Mouse (Mus musculus) ES-Bruce4 (cell line): ENCODE measurements at regions not wholly inside any gene's neighbourhood (a gene's known extent, or its start where the extent isn't known, plus 50 kb on each side); places are given as distances from the start of the nearest gene placed in this dataset.

Experiments used
- H3K27ac ChIP-seq: 2 replicates; pipeline ENCODE4 v1.5.1; 2012; ENCODE audit warnings: low read length, inconsistent platforms; ENCODE audit not compliant: insufficient read depth
- H3K27me3 ChIP-seq: 2 replicates; pipeline ENCODE4 v1.6.1; 2012; ENCODE audit warnings: mild to moderate bottlenecking, low read length, inconsistent platforms; ENCODE audit not compliant: control insufficient read depth, poor library complexity, insufficient read depth, severe bottlenecking
- H3K36me3 ChIP-seq: 2 replicates; pipeline ENCODE4 v1.6.1; 2012; ENCODE audit warnings: inconsistent platforms, mild to moderate bottlenecking, low read length, moderate library complexity; ENCODE audit not compliant: control insufficient read depth, poor library complexity, insufficient read depth, severe bottlenecking
- H3K4me1 ChIP-seq: one replicate; pipeline ENCODE4 v1.8.1; 2011; ENCODE audit warnings: low read length; ENCODE audit not compliant: control insufficient read depth, insufficient read depth
- H3K4me3 ChIP-seq: 2 replicates; pipeline ENCODE4 v1.5.1; 2011; ENCODE audit warnings: low read depth, mild to moderate bottlenecking, low read length
- H3K9ac ChIP-seq: 2 replicates; pipeline ENCODE4 v1.6.1; 2012; ENCODE audit warnings: low read depth, mild to moderate bottlenecking, inconsistent platforms; ENCODE audit not compliant: poor library complexity, severe bottlenecking
- H3K9me3 ChIP-seq: replicated peaks from 2 replicates; pipeline ENCODE4 v1.6.1; 2012; ENCODE audit warnings: mild to moderate bottlenecking, low read length, inconsistent platforms; ENCODE audit not compliant: control insufficient read depth, poor library complexity, insufficient read depth, severe bottlenecking
- CTCF ChIP-seq: IDR thresholded peaks from one replicate; pipeline ENCODE4 v1.8.1; 2011; ENCODE audit warnings: low read depth, low read length
- EP300 ChIP-seq: IDR thresholded peaks from 2 replicates; pipeline ENCODE4 v1.6.1; 2011; ENCODE audit warnings: low read depth, low read length; ENCODE audit not compliant: insufficient read depth
- POLR2A ChIP-seq: IDR thresholded peaks from one replicate; pipeline ENCODE4 v1.8.1; 2011; ENCODE audit warnings: low read length; ENCODE audit not compliant: insufficient read depth

GRCm38 (mm10) chr5:118381294-118381675, 136.3 kb downstream of the 2410131K14Rik start:
- Histone ChIP-seq H3K36me3 (no peaks in the 10 kb centered on the region), H3K27ac (peak overlapping the region; percentile 55), H3K4me3 (peak overlapping the region; percentile 84), H3K9me3 (no peaks in the 10 kb centered on the region), H3K4me1 (no peaks in the 10 kb centered on the region), H3K27me3 (no peaks in the 10 kb centered on the region), H3K9ac (peak overlapping the region; percentile 36; the same call in 1 of the 2 replicates)
- peak; percentile 28; the same call in 1 of the 2 replicates for TF ChIP-seq EP300
- TF ChIP-seq POLR2A = no peak
- no peak for TF ChIP-seq CTCF

- no peak overlapping the region for H3K9ac ChIP-seq
- no peaks in the 10 kb centered on the region for H3K4me1 ChIP-seq
- peaks cover 6% of the 10 kb centered on the region for H3K9me3 ChIP-seq
- no peaks in the 10 kb centered on the region for H3K27me3 ChIP-seq
- H3K27ac ChIP-seq = no peak overlapping the region
- H3K36me3 ChIP-seq = no peaks in the 10 kb centered on the region
- no peak for TF ChIP-seq CTCF
- TF ChIP-seq EP300 = no peak
- no peak for TF ChIP-seq POLR2A
- H3K4me3 ChIP-seq = no peak overlapping the region
Measured at GRCm38 (mm10) chr5:118386126-118386525, 141.1 kb downstream of the 2410131K14Rik start.

GRCm38 (mm10) chr5:118388419-118388818, 143.4 kb downstream of the 2410131K14Rik start:
- no peak overlapping the region for H3K4me3 ChIP-seq

GRCm38 (mm10) chr5:118390691-118391373, 145.8 kb downstream of the 2410131K14Rik start:
- Histone ChIP-seq H3K4me1 (no peaks in the 10 kb centered on the region), H3K27ac (no peak overlapping the region), H3K4me3 (no peak overlapping the region), H3K9ac (no peak overlapping the region), H3K9me3 (peaks cover 6% of the 10 kb centered on the region), H3K27me3 (no peaks in the 10 kb centered on the region), H3K36me3 (no peaks in the 10 kb centered on the region)
- TF ChIP-seq EP300 (no peak), POLR2A (no peak), CTCF (no peak)

More at GRCm38 (mm10) chr5:118388419-118388818, 143.4 kb downstream of the 2410131K14Rik start:
- Histone ChIP-seq H3K27ac (no peak overlapping the region), H3K9ac (no peak overlapping the region), H3K9me3 (peaks cover 6% of the 10 kb centered on the region), H3K4me1 (no peaks in the 10 kb centered on the region), H3K36me3 (no peaks in the 10 kb centered on the region), H3K27me3 (no peaks in the 10 kb centered on the region)
- TF ChIP-seq CTCF = no peak
- no peak for TF ChIP-seq EP300
- no peak for TF ChIP-seq POLR2A

- Histone ChIP-seq H3K9me3 (peaks cover 6% of the 10 kb centered on the region), H3K27ac (no peak overlapping the region), H3K4me3 (no peak overlapping the region), H3K27me3 (no peaks in the 10 kb centered on the region), H3K36me3 (no peaks in the 10 kb centered on the region), H3K9ac (no peak overlapping the region), H3K4me1 (no peaks in the 10 kb centered on the region)
- TF ChIP-seq POLR2A (no peak), EP300 (no peak), CTCF (no peak)
Measured at GRCm38 (mm10) chr5:118392932-118393487, 148.0 kb downstream of the 2410131K14Rik start.

GRCm38 (mm10) chr5:118394051-118394450, 149.0 kb downstream of the 2410131K14Rik start:
- no peak overlapping the region for H3K27ac ChIP-seq
- TF ChIP-seq EP300 (no peak), CTCF (no peak), POLR2A (no peak)

More at GRCm38 (mm10) chr5:118394051-118394450, 149.0 kb downstream of the 2410131K14Rik start:
- Histone ChIP-seq H3K9ac (no peak overlapping the region), H3K4me3 (no peak overlapping the region), H3K36me3 (no peaks in the 10 kb centered on the region), H3K27me3 (no peaks in the 10 kb centered on the region), H3K9me3 (peaks cover 6% of the 10 kb centered on the region), H3K4me1 (no peaks in the 10 kb centered on the region)
